ENCODE assay signal across 10 mouse cellular contexts in the genomic region with DNA sequence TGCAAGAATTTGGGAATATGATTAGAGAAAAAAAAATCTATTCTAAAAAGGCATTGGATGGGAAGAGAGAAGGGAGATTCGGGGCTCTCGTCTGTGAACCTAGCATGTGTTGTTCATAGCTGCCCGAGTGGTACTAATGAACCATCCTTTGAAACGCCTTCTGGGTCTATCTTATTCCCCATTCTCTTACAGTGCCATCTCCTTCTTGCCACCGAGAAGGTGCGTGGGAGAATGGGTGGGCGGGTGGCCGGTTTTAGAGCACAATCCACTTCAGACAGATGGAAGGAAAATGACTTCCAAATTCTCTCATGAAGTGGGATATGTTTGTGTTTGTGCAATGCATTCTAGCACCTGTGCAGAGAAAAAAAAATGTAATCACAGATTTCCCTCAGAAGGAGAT.
DNase-seq lines count a peak whose midpoint lies in the region; ATAC-seq lines count a peak whose summit lies in the region.
"Had no signal": no experiment of that assay in that cellular context is flagged by ENCODE, and none has a peak within 500 bp of the region (broad histone marks: within the 10 kb centered on the region; RNA-seq: fewer than 3 reads in every experiment).

No protein-coding gene starts in this region.

- peaks cover 4% of the 10 kb centered on the region for H3K4me1 ChIP-seq in forebrain, embryonic 11.5 days (replicated peaks; ENCODE audit: control insufficient read depth, insufficient read depth, low read length)
- peaks cover 42% of the 10 kb centered on the region for H3K4me1 ChIP-seq in hindbrain, embryonic 14.5 days (replicated peaks; ENCODE audit: control insufficient read depth, insufficient read depth, low read length)
- H3K4me1 ChIP-seq in neural tube, embryonic 15.5 days: peaks cover 39% of the 10 kb centered on the region

- peak overlapping the region; percentile 57; the same call in 1 of the 2 replicates for H3K27ac ChIP-seq in forebrain, embryonic 11.5 days (ENCODE audit: low read depth, low read length)
- peak overlapping the region; percentile 58 for H3K27ac ChIP-seq in hindbrain, embryonic 14.5 days
- H3K27ac ChIP-seq in neural tube, embryonic 15.5 days (replicated peaks): peak overlapping the region; percentile 79

- no peaks in the 10 kb centered on the region for H3K27me3 ChIP-seq in forebrain, embryonic 11.5 days (ENCODE audit: control insufficient read depth, insufficient read depth, low read length)
- no peaks in the 10 kb centered on the region for H3K27me3 ChIP-seq in hindbrain, embryonic 14.5 days (ENCODE audit: control insufficient read depth, insufficient read depth, low read length)
- H3K27me3 ChIP-seq in neural tube, embryonic 15.5 days (replicated peaks): no peaks in the 10 kb centered on the region

- no peak overlapping the region for H3K9ac ChIP-seq in forebrain, embryonic 11.5 days (ENCODE audit: low read length)
- no peak overlapping the region for H3K9ac ChIP-seq in hindbrain, embryonic 14.5 days
- no peak overlapping the region for H3K9ac ChIP-seq in neural tube, embryonic 15.5 days (replicated peaks)

- no peaks in the 10 kb centered on the region for H3K9me3 ChIP-seq in forebrain, embryonic 11.5 days (ENCODE audit: control insufficient read depth, low read length)
- no peaks in the 10 kb centered on the region for H3K9me3 ChIP-seq in hindbrain, embryonic 14.5 days (ENCODE audit: control insufficient read depth, low read length)
- H3K9me3 ChIP-seq in neural tube, embryonic 15.5 days (replicated peaks): no peaks in the 10 kb centered on the region

- H3K36me3 ChIP-seq in forebrain, embryonic 11.5 days (ENCODE audit: control insufficient read depth, insufficient read depth, low read length): no peaks in the 10 kb centered on the region
- no peaks in the 10 kb centered on the region for H3K36me3 ChIP-seq in hindbrain, embryonic 14.5 days (replicated peaks; ENCODE audit: control insufficient read depth, insufficient read depth)
- no peaks in the 10 kb centered on the region for H3K36me3 ChIP-seq in neural tube, embryonic 15.5 days

- ATAC-seq in frontal cortex, adult (ENCODE audit: low TSS enrichment): peak; percentile 80
- ATAC-seq in forebrain, embryonic 11.5 days (replicated peaks; ENCODE audit: low FRiP score): no peak
- ATAC-seq in hindbrain, embryonic 14.5 days (ENCODE audit: low FRiP score): 0 out of 2 replicates have a peak, but pooled peaks have one; percentile 51
- no peak for ATAC-seq in neural tube, embryonic 15.5 days (ENCODE audit: low FRiP score)

- no peak for DNase-seq in frontal cortex, postnatal 25 days (ENCODE audit: low spot score in 2 of 2)
- DNase-seq in forebrain, embryonic 11.5 days (ENCODE audit: low spot score): no peak
- DNase-seq in hindbrain, embryonic 14.5 days (ENCODE audit: low spot score): no peak
- no peak for DNase-seq in natural killer cell, adult 2 months (ENCODE audit: low spot score in 2 of 2)
- DNase-seq in adrenal gland, adult (ENCODE audit: inconsistent age in 2 of 2, low spot score in 1 of 2): no peak
- DNase-seq in testis, postnatal 10 days (ENCODE audit: low spot score): no peak
- DNase-seq: heart, adult 18-20 months; lung, adult 18-20 months had no signal

- 53% methylated on average over 8 of the region's 8 CpGs for WGBS in forebrain, embryonic 11.5 days
- WGBS in hindbrain, embryonic 14.5 days: 53% methylated on average over 8 of the region's 8 CpGs
- WGBS in neural tube, embryonic 15.5 days: 43% methylated on average over 8 of the region's 8 CpGs

- H3K4me3 ChIP-seq in forebrain, embryonic 11.5 days (ENCODE audit: low read depth, low read length): no peak overlapping the region
- H3K4me3 ChIP-seq in hindbrain, embryonic 14.5 days (replicated peaks; ENCODE audit: low read length): no peak overlapping the region
- H3K4me3 ChIP-seq in neural tube, embryonic 15.5 days (replicated peaks): no peak overlapping the region

- no peak overlapping the region for H3K4me2 ChIP-seq in forebrain, embryonic 11.5 days (ENCODE audit: low read depth, low read length, severe bottlenecking)
- no peak overlapping the region for H3K4me2 ChIP-seq in hindbrain, embryonic 14.5 days (replicated peaks)
- no peak overlapping the region for H3K4me2 ChIP-seq in neural tube, embryonic 15.5 days

Comparison
In these comparisons a context has a peak if more than half of its experiments do, and no peak if none do; other contexts are left out.
1. ATAC-seq: peak in frontal cortex, adult (single experiment) and hindbrain, embryonic 14.5 days (single experiment); none in forebrain, embryonic 11.5 days (single experiment) and neural tube, embryonic 15.5 days (single experiment).
2. Peak in every context shown above with its lines, with median percentiles within 50 percentile points of each other: H3K27ac ChIP-seq.